Mouse (Mus musculus) cerebellum, adult 2 months (tissue): ENCODE measurements around the gene Lemd1. TPM values are rescaled to one million over a fixed set of nuclear protein-coding genes. Genes with fewer than 3 reads are reported as not detected.

Source experiments
- DNase-seq, 2 experiments: peaks; one replicate each; pipeline ENCODE4 v3.0.0; 2021
- H3K27ac ChIP-seq: fragments of 200-500 bp; 2 replicates; pipeline ENCODE4 v1.5.1; 2012; ENCODE audit warnings: low read length, control low read depth, inconsistent platforms; ENCODE audit not compliant: insufficient read depth
- H3K27me3 ChIP-seq: fragments of 200-500 bp; 2 replicates; pipeline ENCODE4 v1.6.1; 2012; ENCODE audit warnings: inconsistent platforms, mild to moderate bottlenecking, low read length, moderate library complexity; ENCODE audit not compliant: control insufficient read depth, insufficient read depth
- H3K4me1 ChIP-seq: fragments of 200-500 bp; 2 replicates; pipeline ENCODE4 v1.6.1; 2011; ENCODE audit warnings: low read length; ENCODE audit not compliant: control insufficient read depth, insufficient read depth
- H3K4me3 ChIP-seq: fragments of 200-500 bp; replicated peaks from 2 replicates; pipeline ENCODE3; 2011; ENCODE audit warnings: mild to moderate bottlenecking, low read depth, low read length, control low read depth; ENCODE audit not compliant: insufficient read depth
- CTCF ChIP-seq: fragments of 200-500 bp; IDR thresholded peaks from 2 replicates; pipeline ENCODE4 v1.5.1; 2011; ENCODE audit warnings: low read depth, mild to moderate bottlenecking, control low read depth, low read length, moderate library complexity, borderline replicate concordance; ENCODE audit not compliant: insufficient read depth
- POLR2A ChIP-seq: fragments of 200-500 bp; IDR thresholded peaks from 2 replicates; pipeline ENCODE4 v1.6.1; 2011; ENCODE audit warnings: low read length, control low read depth, borderline replicate concordance; ENCODE audit not compliant: insufficient read depth
- WGBS: fragments of 180-500 bp; shearing (Covaris S2); methylation state at CpG from one replicate; pipeline ENCODE4 v1.1.7; 2018; 5-methylcytosine and 5-hydroxymethylcytosine counted together
- polyA plus RNA-seq: library from polyadenylated mRNA; depleted of rRNA; stranded (reverse); fragments of >200 nt; gene quantifications from 2 replicates; pipeline ENCODE4 v1.2.3, GENCODE M21; 2012

Lemd1 gene
- polyA plus RNA-seq, 1 experiment, result 7.1 TPM

DNA sequence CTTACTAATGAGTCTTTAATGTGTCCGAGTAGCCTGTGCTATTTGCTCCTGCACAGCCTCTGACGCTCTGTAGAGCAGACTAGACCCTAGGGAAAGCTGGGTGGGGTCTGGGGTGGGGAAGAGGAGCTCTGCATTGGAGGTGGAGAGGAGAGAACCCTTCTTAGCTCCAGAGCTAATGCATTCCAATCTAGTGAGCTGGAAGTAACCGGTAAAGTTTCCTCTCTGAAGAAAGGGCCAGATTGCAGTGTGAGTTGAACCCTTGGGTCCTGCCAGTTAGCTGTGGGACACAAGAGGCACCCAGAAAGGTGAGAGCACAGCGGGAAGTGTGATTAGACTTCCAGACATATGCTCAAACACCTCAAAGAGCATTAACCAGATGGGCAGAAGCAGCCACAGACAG lies 100.5 kb downstream of the Lemd1 start:
- H3K27ac ChIP-seq, result no peak overlapping the region
- H3K4me1 ChIP-seq, result peaks cover 34% of the 10 kb centered on the region
- no peak for TF ChIP-seq POLR2A
- TF ChIP-seq CTCF, result no peak
- WGBS, result 58% methylated on average over 4 of the region's 4 CpGs
- no peak overlapping the region for H3K4me3 ChIP-seq
- DNase-seq, result no peak
- H3K27me3 ChIP-seq, result no peaks in the 10 kb centered on the region

DNA sequence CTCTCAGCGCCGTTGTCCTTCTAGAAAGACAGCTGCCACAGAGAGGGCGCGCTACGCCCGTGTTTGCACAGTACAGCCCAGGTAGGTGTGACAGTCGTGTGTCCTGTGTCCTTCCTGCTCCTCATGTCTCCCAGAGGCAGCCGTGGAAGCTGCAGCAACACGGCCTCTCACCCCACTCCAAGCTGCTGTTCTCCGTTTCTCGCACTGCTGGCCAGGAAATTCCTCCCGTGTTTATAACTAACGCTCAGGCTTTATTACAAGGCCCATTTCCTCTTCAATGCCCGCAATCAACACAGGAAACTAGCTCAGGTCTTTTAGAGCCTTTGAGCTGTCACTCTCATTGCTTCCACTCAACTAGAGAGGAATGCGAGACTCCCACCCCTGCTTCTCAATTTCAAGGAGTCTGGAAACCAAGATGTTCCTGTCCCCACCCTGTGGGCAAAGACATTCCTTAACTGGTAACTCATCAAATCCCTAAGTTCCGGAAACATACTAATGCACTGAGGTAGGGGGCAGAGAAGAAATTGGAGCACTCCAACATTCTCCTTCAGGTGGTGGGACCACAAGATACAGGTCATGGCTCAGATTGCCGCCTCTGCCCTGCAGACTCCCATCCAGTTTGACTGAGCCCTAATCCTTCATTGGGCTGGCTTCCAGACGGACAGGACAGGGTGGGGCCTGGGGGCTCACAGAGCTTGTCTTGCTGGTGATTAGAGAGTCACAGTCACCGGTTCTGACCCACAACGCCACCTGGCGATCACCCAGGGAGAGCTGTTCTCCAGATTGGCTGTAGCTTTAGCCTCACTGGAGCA lies 101.3 kb downstream of the Lemd1 start:
- peak in 1 of 2 experiments; percentile 40 for DNase-seq
- TF ChIP-seq CTCF (peak; percentile 32; the same call in 1 of the 2 replicates), POLR2A (no peak)
- Histone ChIP-seq H3K4me1 (peaks cover 32% of the 10 kb centered on the region), H3K27ac (no peak overlapping the region), H3K27me3 (no peaks in the 10 kb centered on the region), H3K4me3 (no peak overlapping the region)
- 71% methylated on average over 21 of the region's 21 CpGs for WGBS

DNA sequence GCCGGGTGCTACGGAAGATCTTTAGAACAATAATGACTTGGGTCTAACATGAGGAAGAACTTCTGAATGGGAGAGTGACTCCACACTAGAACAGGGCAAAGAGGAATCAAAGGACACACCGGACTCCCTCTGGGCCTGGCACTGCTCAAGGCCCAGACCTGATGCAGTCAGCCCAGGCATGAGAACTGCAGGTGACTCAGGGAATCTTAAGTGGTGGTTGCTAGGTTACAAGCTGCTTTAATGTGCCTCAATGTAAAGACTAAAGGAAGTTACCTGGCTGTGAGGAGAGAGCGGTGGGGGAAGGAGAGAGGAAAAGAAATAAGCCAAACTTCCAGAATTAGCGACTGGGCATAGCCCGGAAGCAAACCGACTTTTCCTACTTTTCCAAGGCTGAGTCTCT lies 104.3 kb downstream of the Lemd1 start:
- H3K4me3 ChIP-seq, result no peak overlapping the region
- no peak for TF ChIP-seq CTCF
- TF ChIP-seq POLR2A, result no peak
- peaks cover 24% of the 10 kb centered on the region for H3K4me1 ChIP-seq
- WGBS, result 76% methylated on average over 7 of the region's 7 CpGs
- no peak for DNase-seq
- H3K27ac ChIP-seq, result no peak overlapping the region
- H3K27me3 ChIP-seq, result no peaks in the 10 kb centered on the region

DNA sequence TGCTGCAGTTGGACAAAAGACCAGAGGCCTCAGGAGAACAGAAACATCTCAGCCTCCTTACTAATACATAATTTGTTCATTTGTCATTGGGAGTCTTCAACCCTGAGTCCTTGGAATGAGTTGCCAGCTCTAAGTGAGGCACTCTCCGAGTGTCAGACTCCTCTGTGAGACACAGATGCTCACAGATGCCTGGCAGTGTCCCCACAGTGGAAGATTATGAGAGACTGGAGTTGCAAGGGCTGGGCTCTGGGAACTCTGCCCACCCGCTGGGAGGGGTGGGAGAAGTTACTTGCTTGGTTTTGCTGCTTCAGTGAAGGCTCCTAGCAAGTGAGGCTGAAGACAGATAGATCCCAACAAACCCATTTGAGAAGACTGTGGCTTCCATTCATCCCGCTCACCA lies 104.8 kb downstream of the Lemd1 start:
- DNase-seq, result no peak
- 60% methylated on average over 3 of the region's 3 CpGs for WGBS
- Histone ChIP-seq H3K4me3 (no peak overlapping the region), H3K27me3 (no peaks in the 10 kb centered on the region), H3K4me1 (peaks cover 22% of the 10 kb centered on the region), H3K27ac (no peak overlapping the region)
- TF ChIP-seq CTCF (no peak), POLR2A (no peak)

- WGBS, result 1% methylated on average over 28 of the region's 28 CpGs
- Histone ChIP-seq H3K4me1 (peaks cover 22% of the 10 kb centered on the region), H3K27ac (peak within 1 kb of the TSS; percentile 95), H3K4me3 (peak within 1 kb of the TSS; percentile 71), H3K27me3 (no peaks in the 10 kb centered on the region)
- peak; percentile 82 to 84 for DNase-seq
- TF ChIP-seq CTCF (no peak), POLR2A (peak; percentile 46; the same call in 1 of the 2 replicates)
These were observed 107.2 kb downstream of the Lemd1 start, which contains the start of gene Klhdc8a for GRCm38 (mm10) chr1:132298425-132298800. Gene Klhdc8a, plus strand, starts transcription at chr1:132298626.

DNA sequence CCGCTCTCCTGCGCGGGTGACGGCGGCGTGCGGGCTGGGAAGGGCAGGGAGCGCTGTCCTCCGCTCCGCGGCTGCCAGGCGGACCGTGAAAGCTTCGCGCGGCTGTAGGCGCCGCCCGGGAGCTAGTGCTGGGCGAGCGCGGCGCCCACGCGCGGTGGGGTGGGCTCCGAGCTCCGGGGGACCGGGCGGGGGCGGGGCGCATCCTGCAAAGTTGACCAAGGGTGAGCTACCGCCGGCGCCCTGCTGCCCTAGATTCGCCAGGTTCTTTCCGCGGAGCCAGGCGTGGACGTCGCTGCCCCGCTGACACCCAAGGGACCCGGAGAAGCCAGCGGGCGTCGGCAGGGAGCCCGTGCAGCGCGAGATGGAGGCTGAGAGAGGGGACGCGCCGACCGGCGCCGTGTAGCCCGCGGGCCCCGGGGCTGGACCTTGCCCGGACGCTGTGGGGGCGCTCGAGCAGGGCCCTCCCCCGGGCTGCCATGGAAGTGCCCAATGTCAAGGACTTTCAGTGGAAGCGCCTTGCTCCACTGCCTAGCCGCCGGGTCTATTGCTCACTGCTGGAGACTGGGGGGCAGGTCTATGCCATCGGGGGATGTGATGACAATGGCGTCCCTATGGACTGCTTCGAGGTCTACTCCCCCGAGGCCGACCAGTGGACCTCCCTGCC lies 107.7 kb downstream of the Lemd1 start:
- H3K27ac ChIP-seq, result peak overlapping the region; percentile 95
- TF ChIP-seq POLR2A (0 out of 2 replicates have a peak, but pooled peaks have one; percentile 17), CTCF (no peak)
- peak overlapping the region; percentile 71 for H3K4me3 ChIP-seq
- 1% methylated on average over 67 of the region's 71 CpGs for WGBS
- H3K4me1 ChIP-seq, result peaks cover 22% of the 10 kb centered on the region
- H3K27me3 ChIP-seq, result no peaks in the 10 kb centered on the region
- peak in 1 of 2 experiments; percentile 66 for DNase-seq

- TF ChIP-seq POLR2A, result no peak
- TF ChIP-seq CTCF, result no peak
- DNase-seq, result peak; percentile 56 to 67
- H3K4me1 ChIP-seq, result peaks cover 22% of the 10 kb centered on the region
- 31% methylated on average over 5 of the region's 5 CpGs for WGBS
- peak overlapping the region; percentile 71 for H3K4me3 ChIP-seq
- no peak overlapping the region for H3K27ac ChIP-seq
- H3K27me3 ChIP-seq, result no peaks in the 10 kb centered on the region
These were observed 108.5 kb downstream of the Lemd1 start for GRCm38 (mm10) chr1:132299744-132300143.

DNA sequence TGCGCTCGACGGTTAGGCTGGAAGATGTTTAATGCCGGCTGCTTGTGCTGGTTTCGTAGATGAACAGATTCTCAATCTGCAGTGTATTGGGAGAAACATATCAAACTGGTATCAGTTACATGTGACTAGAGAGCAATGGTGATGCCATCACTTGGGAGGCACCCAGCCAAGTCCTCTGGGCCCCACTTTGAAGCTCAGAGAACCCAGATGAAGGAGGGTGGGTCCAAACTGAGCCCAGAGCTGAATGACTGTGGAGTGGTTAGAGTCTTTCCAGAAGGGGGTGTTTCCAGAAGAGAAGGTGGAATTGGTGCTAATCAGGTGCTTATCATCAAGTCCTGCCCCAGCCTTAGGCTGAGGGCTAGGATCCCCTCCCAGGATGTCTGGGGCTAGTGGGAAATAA lies 110.0 kb downstream of the Lemd1 start:
- no peak for TF ChIP-seq CTCF
- TF ChIP-seq POLR2A, result no peak
- no peaks in the 10 kb centered on the region for H3K27me3 ChIP-seq
- no peak overlapping the region for H3K27ac ChIP-seq
- H3K4me1 ChIP-seq, result peaks cover 22% of the 10 kb centered on the region
- WGBS, result 84% methylated on average over 5 of the region's 5 CpGs
- no peak overlapping the region for H3K4me3 ChIP-seq
- no peak for DNase-seq
